Mouse (Mus musculus): ENCODE results near the gene Pramef6. TPM values are rescaled to one million over a fixed set of nuclear protein-coding genes. Genes with fewer than 3 reads are reported as not detected.
"Not testable (repeated sequence)": the region's sequence is repeated elsewhere in the genome, so short reads cannot be mapped to it uniquely, and the experiment has no call there.

The Pramef6 gene
- total RNA-seq (2021) = not detected
- long read RNA-seq, experiment 1 = 0 reads
- long read RNA-seq, experiment 2 = 0 reads

DNA sequence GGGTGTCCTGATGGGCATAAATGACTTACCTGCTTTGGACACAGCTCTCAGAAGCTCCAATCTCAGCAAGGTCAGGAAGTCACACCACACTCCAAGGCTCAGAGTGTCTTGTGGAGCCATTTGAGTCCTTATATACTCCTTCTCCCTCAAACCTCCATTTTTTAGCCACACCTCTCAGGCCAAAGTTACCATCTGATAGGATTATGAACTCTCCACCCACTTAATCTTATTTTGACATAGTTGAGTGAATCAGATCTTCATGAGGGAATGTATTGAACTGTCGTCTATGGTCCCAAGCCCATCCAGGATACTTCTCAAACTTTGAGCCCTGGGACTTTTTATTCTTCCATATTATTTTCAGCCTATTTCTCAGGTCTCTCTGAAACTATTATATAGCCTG, at the start of gene Pramef6:
Gene Pramef6 (minus strand): TSS at position 101 of the 400 bp plus-strand sequence.
- H3K27ac ChIP-seq; DNase-seq (ENCODE audit: extremely low spot score in 1 of 2, low spot score in 2 of 2); H3K4me3 ChIP-seq: not testable (repeated sequence)
- intact Hi-C loops (cut with DNase I) = loop anchor here (10.0 kb wide), 1 partner anchor 205 kb away; no protein-coding TSS in a partner anchor

DNA sequence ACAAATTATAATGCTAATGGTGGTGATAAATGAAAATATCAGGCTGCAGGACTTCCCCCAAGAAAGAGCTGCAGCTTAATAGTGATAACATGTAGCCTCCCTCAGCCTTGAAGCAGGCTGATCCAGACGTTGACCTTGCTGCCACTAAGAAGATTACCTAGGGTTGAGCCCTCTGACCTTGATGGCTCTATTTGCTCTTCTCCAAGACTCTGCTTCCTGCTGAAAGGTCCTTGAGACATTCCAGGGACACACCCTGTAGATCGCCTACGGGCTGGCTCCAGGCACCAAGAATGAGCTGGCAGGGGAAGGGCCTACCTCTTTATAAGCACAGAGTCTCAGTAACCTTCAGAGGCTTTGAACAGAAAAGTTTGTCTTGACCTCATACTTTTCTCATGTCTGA, 5.8 kb downstream of the Pramef6 start:
- intact Hi-C loops (cut with DNase I); DNase-seq (ENCODE audit: extremely low spot score in 1 of 2, low spot score in 2 of 2); H3K4me3 ChIP-seq; H3K27ac ChIP-seq: not testable (repeated sequence)

DNA sequence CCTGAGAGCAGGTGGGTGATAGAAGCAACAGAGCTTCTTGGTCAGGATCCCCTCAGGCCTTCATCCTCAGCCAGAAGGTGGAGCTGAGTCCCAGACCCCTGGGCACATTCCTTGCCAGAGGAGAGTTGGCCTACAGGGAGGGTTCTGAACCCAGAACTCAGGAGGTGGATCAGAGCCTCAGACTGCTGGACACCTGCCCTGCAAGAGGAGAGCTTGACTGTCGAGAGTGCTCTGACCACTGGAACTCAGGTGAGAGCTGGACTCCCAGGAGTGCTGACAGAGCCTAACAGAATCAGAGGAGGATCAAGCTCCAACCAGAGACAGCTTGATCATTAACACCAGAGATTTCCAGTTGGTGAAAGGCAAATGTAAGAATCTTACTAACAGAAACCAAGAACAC, 17.8 kb downstream of the Pramef6 start:
- H3K4me3 ChIP-seq; H3K27ac ChIP-seq; intact Hi-C loops (cut with DNase I); DNase-seq (ENCODE audit: extremely low spot score in 1 of 2, low spot score in 2 of 2): not testable (repeated sequence)

DNA sequence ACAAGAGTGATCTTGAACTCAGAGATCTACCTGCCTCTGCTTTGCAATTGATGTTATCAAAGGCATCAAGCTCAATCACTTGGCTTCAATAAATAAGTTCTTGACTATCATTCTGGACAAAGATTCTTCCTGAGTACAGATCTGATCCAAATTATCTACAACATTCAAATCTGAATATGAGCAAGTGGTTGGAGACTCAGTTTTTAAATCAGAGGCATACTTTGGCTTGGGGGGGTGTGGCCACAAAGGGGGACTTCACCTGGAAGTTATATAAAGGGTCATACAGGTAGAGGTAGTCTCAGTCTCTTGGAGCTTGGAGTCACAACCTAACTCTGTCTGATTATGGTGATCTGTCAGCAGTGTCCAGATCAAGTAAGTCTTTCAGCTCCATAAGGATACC, 54.0 kb downstream of the Pramef6 start, which contains the start of gene Gm13103:
Gene Gm13103 (plus strand): TSS at position 301 of the 400 bp plus-strand sequence.
- H3K4me3 ChIP-seq; DNase-seq (ENCODE audit: extremely low spot score in 1 of 2, low spot score in 2 of 2); H3K27ac ChIP-seq; intact Hi-C loops (cut with DNase I): not testable (repeated sequence)

Other genes with a start within 250 kb of the Pramef6 start
- gene Gm13088, start 243.1 kb downstream of the Pramef6 start, total RNA-seq (2021) = not detected
- gene Gm13089, start 197.7 kb downstream of the Pramef6 start, total RNA-seq (2021) = not detected
- not detected for gene Gm13078, start 180.9 kb downstream of the Pramef6 start, total RNA-seq (2021)
- not detected for gene Gm13023, start 111.0 kb downstream of the Pramef6 start, total RNA-seq (2021)
- gene Gm13084, start 84.3 kb downstream of the Pramef6 start, total RNA-seq (2021) = not detected
- gene Gm13103, start 53.9 kb downstream of the Pramef6 start, total RNA-seq (2021) = not detected
- gene Pramef25, start 50.6 kb upstream of the Pramef6 start, total RNA-seq (2021) = not detected
- gene Gm13101, start 66.6 kb upstream of the Pramef6 start, total RNA-seq (2021) = not detected
- not detected for gene Pramef17, start 94.0 kb upstream of the Pramef6 start, total RNA-seq (2021)
- gene Pramel4, start 158.7 kb upstream of the Pramef6 start, total RNA-seq (2021) = not detected
- not detected for gene Gm13102, start 206.1 kb upstream of the Pramef6 start, total RNA-seq (2021)

All from left cerebral cortex, adult 2 months (tissue).